Mouse (Mus musculus) intestine, embryonic 15.5 days (tissue): Measurements from ENCODE around the gene Azin2. TPM values are rescaled to one million over a fixed set of nuclear protein-coding genes. Genes with fewer than 3 reads are reported as not detected.

Source experiments
- ATAC-seq: fragments of 200-750 bp; cut with Nextera tagmentation; 2 replicates; pipeline ENCODE4 v1.8.0; 2017; ENCODE audit warnings: moderate TSS enrichment, moderate library complexity
- H3K27ac ChIP-seq: fragments of 300-500 bp; sonication (generic); 2 replicates; pipeline ENCODE4 v1.5.1; 2015; ENCODE audit warnings: mild to moderate bottlenecking, inconsistent platforms
- H3K27me3 ChIP-seq: fragments of 300-500 bp; sonication (generic); replicated peaks from 2 replicates; pipeline ENCODE4 v1.6.1; 2015; ENCODE audit warnings: inconsistent platforms
- H3K36me3 ChIP-seq: fragments of 300-500 bp; sonication (generic); 2 replicates; pipeline ENCODE4 v1.6.1; 2015; ENCODE audit warnings: inconsistent platforms
- H3K4me1 ChIP-seq: fragments of 300-500 bp; sonication (generic); replicated peaks from 2 replicates; pipeline ENCODE4 v1.6.1; 2015; ENCODE audit warnings: inconsistent platforms
- H3K4me2 ChIP-seq: fragments of 300-500 bp; sonication (generic); replicated peaks from 2 replicates; pipeline ENCODE4 v1.6.1; 2015; ENCODE audit warnings: mild to moderate bottlenecking, inconsistent platforms
- H3K4me3 ChIP-seq: fragments of 300-500 bp; sonication (generic); replicated peaks from 2 replicates; pipeline ENCODE4 v1.5.1; 2015; ENCODE audit warnings: inconsistent platforms
- H3K9ac ChIP-seq: fragments of 300-500 bp; sonication (generic); 2 replicates; pipeline ENCODE4 v1.6.1; 2015; ENCODE audit warnings: inconsistent platforms
- H3K9me3 ChIP-seq: fragments of 300-500 bp; sonication (generic); 2 replicates; pipeline ENCODE4 v1.6.1; 2016; ENCODE audit warnings: inconsistent platforms
- WGBS: fragments of 180-500 bp; shearing (Covaris S2); methylation state at CpG from one replicate; pipeline ENCODE4 v1.1.7; 2015; 5-methylcytosine and 5-hydroxymethylcytosine counted together
- polyA plus RNA-seq: library from polyadenylated mRNA; unstranded; fragments of >200 nt; fragmentation: Nextera tagmentation; extraction: Ambion mirVana; gene quantifications from 2 replicates; pipeline ENCODE4 v1.2.1, GENCODE M21; 2015

Gene Azin2
- polyA plus RNA-seq, 1 experiment from 2014 or later, result 13.3 TPM

- Histone ChIP-seq H3K36me3 (no peaks in the 10 kb centered on the region), H3K9me3 (no peaks in the 10 kb centered on the region), H3K4me3 (no peak overlapping the region), H3K9ac (no peak overlapping the region), H3K4me2 (no peak overlapping the region), H3K4me1 (no peaks in the 10 kb centered on the region), H3K27me3 (no peaks in the 10 kb centered on the region), H3K27ac (no peak overlapping the region)
- ATAC-seq, result no peak
- WGBS, result 79% methylated on average over 8 of the region's 8 CpGs
These were observed 12.4 kb upstream of the Azin2 start for GRCm38 (mm10) chr4:128974677-128975076.

- peaks cover 6% of the 10 kb centered on the region for H3K4me1 ChIP-seq
- ATAC-seq, result peak; percentile 52; the same call in 1 of the 2 replicates
- no peaks in the 10 kb centered on the region for H3K9me3 ChIP-seq
- H3K4me2 ChIP-seq, result no peak overlapping the region
- H3K36me3 ChIP-seq, result no peaks in the 10 kb centered on the region
- no peak overlapping the region for H3K9ac ChIP-seq
- WGBS, result 43% methylated on average over 14 of the region's 14 CpGs
- H3K27me3 ChIP-seq, result no peaks in the 10 kb centered on the region
- H3K27ac ChIP-seq, result no peak overlapping the region
- no peak overlapping the region for H3K4me3 ChIP-seq
These were observed 8.9 kb upstream of the Azin2 start for GRCm38 (mm10) chr4:128971065-128971694.

GRCm38 (mm10) chr4:128970417-128970807 lies 8.2 kb upstream of the Azin2 start:
- H3K4me2 ChIP-seq, result no peak overlapping the region
- WGBS, result 72% methylated on average over 7 of the region's 8 CpGs
- no peak overlapping the region for H3K27ac ChIP-seq
- no peaks in the 10 kb centered on the region for H3K9me3 ChIP-seq
- ATAC-seq, result no peak
- H3K27me3 ChIP-seq, result no peaks in the 10 kb centered on the region
- peaks cover 6% of the 10 kb centered on the region for H3K4me1 ChIP-seq
- H3K9ac ChIP-seq, result no peak overlapping the region
- H3K4me3 ChIP-seq, result no peak overlapping the region
- no peaks in the 10 kb centered on the region for H3K36me3 ChIP-seq

GRCm38 (mm10) chr4:128969607-128970416 lies 7.6 kb upstream of the Azin2 start:
- Histone ChIP-seq H3K4me1 (peaks cover 6% of the 10 kb centered on the region), H3K4me2 (no peak overlapping the region), H3K36me3 (no peaks in the 10 kb centered on the region), H3K27ac (no peak overlapping the region), H3K4me3 (no peak overlapping the region), H3K9ac (no peak overlapping the region), H3K27me3 (no peaks in the 10 kb centered on the region), H3K9me3 (no peaks in the 10 kb centered on the region)
- ATAC-seq, result no peak
- 65% methylated on average over 18 of the region's 18 CpGs for WGBS

- ATAC-seq, result peak; percentile 83
- Histone ChIP-seq H3K4me2 (no peak overlapping the region), H3K27ac (no peak overlapping the region), H3K27me3 (no peaks in the 10 kb centered on the region), H3K9ac (no peak overlapping the region), H3K4me1 (peaks cover 6% of the 10 kb centered on the region), H3K4me3 (no peak overlapping the region), H3K9me3 (no peaks in the 10 kb centered on the region), H3K36me3 (no peaks in the 10 kb centered on the region)
- 60% methylated on average over 5 of the region's 5 CpGs for WGBS
These were observed 6.8 kb upstream of the Azin2 start for GRCm38 (mm10) chr4:128969081-128969480.

DNA sequence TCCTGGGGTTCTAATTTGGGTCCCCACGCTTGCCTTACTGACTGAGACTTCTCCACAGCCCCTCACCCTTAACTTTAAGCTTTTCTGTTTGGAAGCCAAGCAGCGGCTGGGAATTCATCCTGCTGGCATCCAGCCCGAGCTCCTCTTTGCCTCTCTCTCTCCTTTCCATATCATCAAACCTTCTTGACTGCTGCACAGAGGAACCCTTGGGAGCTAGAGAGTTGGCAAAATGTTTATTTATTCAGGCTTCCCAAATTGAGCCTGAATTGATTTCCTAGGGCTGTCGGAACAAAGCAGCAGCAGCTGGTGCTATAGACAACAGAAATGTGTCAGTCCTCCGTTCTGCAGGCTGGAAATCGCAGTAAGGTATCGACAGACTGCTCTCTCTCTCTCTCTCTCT lies 4.5 kb upstream of the Azin2 start:
- Histone ChIP-seq H3K4me1 (peaks cover 11% of the 10 kb centered on the region), H3K36me3 (no peaks in the 10 kb centered on the region), H3K4me2 (no peak overlapping the region), H3K27ac (no peak overlapping the region), H3K9ac (no peak overlapping the region), H3K27me3 (no peaks in the 10 kb centered on the region), H3K9me3 (no peaks in the 10 kb centered on the region), H3K4me3 (no peak overlapping the region)
- no peak for ATAC-seq
- 31% methylated on average over 7 of the region's 7 CpGs for WGBS

DNA sequence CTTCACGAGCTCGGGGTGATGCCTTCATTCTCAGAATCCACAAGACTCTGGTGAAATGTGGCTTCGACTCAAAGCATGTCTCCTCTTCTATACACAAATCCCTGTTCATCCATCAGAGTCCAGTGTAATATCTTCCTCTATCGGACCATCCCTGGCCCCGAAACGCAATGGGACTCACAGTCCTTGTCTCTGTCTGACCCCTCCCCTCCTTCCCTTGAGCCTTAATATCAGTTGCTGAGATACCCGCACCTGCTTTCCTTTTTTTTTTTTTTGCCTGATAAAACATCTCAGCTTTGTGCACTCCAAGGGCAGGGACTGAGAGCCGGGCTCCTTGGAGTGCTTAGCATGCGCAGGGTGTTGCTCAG lies 666 bp upstream of the Azin2 start:
- ATAC-seq, result 0 out of 2 replicates have a peak, but pooled peaks have one; percentile 11
- Histone ChIP-seq H3K4me1 (peaks cover 22% of the 10 kb centered on the region), H3K4me3 (peak overlapping the region; percentile 69; the same call in 1 of the 2 replicates), H3K9me3 (no peaks in the 10 kb centered on the region), H3K27me3 (0 out of 2 replicates have a peak, but pooled peaks cover 2% of the 10 kb centered on the region), H3K27ac (0 out of 2 replicates have a peak overlapping the region, but pooled peaks have one; percentile 15), H3K36me3 (no peaks in the 10 kb centered on the region), H3K4me2 (peak overlapping the region; percentile 92), H3K9ac (no peak overlapping the region)
- WGBS, result 5% methylated on average over 9 of the region's 9 CpGs

GRCm38 (mm10) chr4:128961301-128962028 lies 777 bp downstream of the Azin2 start:
- Histone ChIP-seq H3K4me2 (peak overlapping the region; percentile 92), H3K4me3 (peak overlapping the region; percentile 69), H3K27ac (no peak overlapping the region), H3K36me3 (no peaks in the 10 kb centered on the region), H3K4me1 (peaks cover 23% of the 10 kb centered on the region), H3K9me3 (no peaks in the 10 kb centered on the region), H3K27me3 (0 out of 2 replicates have a peak, but pooled peaks cover 2% of the 10 kb centered on the region), H3K9ac (peak overlapping the region; percentile 72)
- 10% methylated on average over 16 of the region's 16 CpGs for WGBS
- no peak for ATAC-seq

DNA sequence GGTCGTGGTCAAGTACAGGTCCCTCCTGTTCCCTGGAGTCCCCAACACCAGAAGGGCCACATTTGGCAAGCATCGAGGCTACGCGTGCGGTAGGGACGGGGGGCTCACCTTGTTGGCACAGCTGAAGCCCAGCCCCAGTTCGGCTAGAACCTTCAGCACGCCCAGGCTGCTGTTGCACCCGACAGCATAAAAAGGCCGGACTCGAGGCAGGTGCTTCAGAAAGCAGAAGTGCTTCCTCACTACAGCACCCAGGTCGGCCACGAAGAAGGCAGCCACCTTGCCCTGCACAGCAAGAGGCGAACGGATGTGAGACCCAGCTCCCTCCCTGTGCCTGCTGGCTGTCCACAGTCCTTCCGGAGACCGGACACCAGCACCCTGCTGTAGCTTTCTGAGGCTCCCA lies 2.6 kb downstream of the Azin2 start:
- 86% methylated on average over 17 of the region's 17 CpGs for WGBS
- Histone ChIP-seq H3K4me2 (no peak overlapping the region), H3K27me3 (0 out of 2 replicates have a peak, but pooled peaks cover 2% of the 10 kb centered on the region), H3K9ac (no peak overlapping the region), H3K4me3 (no peak overlapping the region), H3K36me3 (no peaks in the 10 kb centered on the region), H3K4me1 (peaks cover 23% of the 10 kb centered on the region), H3K27ac (no peak overlapping the region), H3K9me3 (no peaks in the 10 kb centered on the region)
- no peak for ATAC-seq

DNA sequence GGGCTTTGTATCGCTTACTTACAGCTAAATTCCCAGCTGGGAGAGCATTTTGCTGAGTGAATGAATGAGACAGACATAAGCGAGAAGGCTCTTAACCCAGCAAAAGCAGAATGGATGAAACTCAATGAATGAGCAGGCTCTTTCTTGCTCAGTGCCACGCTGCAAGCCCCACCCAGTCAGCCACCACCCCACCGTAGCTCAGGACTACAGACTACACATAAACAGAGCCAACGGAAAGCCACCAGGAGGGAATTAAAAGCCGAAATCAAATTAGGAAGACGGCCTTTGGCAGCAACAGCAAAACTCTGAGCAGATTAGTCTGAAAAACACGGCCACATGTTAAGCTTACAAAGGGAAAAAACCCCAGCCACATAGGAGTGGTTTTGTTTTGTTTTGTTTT lies 3.4 kb downstream of the Azin2 start:
- H3K27ac ChIP-seq, result no peak overlapping the region
- H3K4me1 ChIP-seq, result peaks cover 23% of the 10 kb centered on the region
- H3K9me3 ChIP-seq, result no peaks in the 10 kb centered on the region
- H3K9ac ChIP-seq, result no peak overlapping the region
- no peaks in the 10 kb centered on the region for H3K36me3 ChIP-seq
- H3K27me3 ChIP-seq, result 0 out of 2 replicates have a peak, but pooled peaks cover 2% of the 10 kb centered on the region
- 72% methylated on average over 8 of the region's 8 CpGs for WGBS
- no peak for ATAC-seq
- H3K4me3 ChIP-seq, result no peak overlapping the region
- no peak overlapping the region for H3K4me2 ChIP-seq

DNA sequence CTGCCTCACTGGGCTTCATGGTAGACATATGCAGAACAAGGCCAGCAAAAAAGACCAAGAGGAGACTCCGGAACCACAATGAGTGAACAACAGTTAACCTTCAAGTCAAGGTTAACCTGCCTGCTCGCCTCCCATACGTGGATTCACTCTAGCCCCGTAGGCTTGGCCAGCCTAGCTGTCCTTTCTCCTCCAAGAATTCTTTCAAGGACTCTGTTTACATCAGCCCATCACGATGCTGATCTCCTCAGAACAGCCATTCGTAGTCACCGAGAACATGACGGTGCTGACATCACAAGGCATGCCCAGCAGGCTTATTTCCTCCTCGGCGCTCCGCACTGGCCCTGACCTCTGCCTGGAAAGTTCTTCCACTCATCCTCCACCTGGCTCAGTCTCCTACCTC lies 4.1 kb downstream of the Azin2 start:
- Histone ChIP-seq H3K4me1 (peaks cover 22% of the 10 kb centered on the region), H3K36me3 (no peaks in the 10 kb centered on the region), H3K27ac (peak overlapping the region; percentile 25; the same call in 1 of the 2 replicates), H3K27me3 (0 out of 2 replicates have a peak, but pooled peaks cover 2% of the 10 kb centered on the region), H3K9ac (no peak overlapping the region), H3K4me3 (no peak overlapping the region), H3K4me2 (no peak overlapping the region), H3K9me3 (no peaks in the 10 kb centered on the region)
- no peak for ATAC-seq
- 70% methylated on average over 11 of the region's 11 CpGs for WGBS
